Mouse (Mus musculus): ENCODE results near the gene Zfp628.
"Not testable (repeated sequence)": the region's sequence is repeated elsewhere in the genome, so short reads cannot be mapped to it uniquely, and the experiment has no call there.

Gene Zfp628

DNA sequence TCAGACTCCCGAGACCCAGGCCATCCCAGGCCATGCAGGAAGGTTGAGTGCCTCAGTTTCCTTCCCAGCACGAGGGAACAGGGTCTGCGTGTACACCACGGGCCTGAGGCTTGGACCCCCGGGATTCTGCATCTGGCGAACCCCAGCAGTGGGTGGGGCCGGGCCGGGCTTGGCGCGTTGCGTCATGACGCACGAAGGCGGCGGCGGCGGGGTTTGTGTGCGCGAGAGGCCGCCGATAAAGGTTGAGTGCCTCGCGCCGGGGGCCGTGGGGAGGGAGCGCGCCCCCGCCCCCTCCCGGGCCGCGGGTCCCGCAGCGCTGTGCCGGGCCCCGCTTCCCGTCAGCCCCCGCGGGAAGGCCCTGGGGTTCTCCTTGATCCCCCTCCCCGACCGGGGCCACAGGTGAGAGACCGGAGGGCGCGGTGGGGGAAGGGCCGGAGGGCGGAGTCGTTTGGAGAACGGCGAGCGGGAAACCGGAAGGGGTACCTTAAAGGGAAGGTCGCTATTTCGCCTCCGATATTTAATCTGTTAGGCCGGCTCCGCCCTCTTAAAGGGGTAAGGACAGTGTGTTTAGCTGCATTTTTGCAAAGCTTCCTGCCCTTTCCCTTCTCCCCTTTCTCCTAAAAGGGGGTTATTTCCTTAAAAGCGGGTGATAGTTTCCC, at the start of gene Zfp628:
TSS of gene Zfp628 (plus strand) at position 211 of the 659 bp plus-strand sequence.
- DNase-seq (ENCODE audit: low spot score) = peak; percentile 89

- DNase-seq (ENCODE audit: low spot score) = peak; percentile 91
Observed at GRCm38 (mm10) chr7:4865579-4866493, 49.2 kb upstream of the Zfp628 start.

GRCm38 (mm10) chr7:4866631-4867180, 48.3 kb upstream of the Zfp628 start:
- DNase-seq (ENCODE audit: low spot score) = no peak

DNA sequence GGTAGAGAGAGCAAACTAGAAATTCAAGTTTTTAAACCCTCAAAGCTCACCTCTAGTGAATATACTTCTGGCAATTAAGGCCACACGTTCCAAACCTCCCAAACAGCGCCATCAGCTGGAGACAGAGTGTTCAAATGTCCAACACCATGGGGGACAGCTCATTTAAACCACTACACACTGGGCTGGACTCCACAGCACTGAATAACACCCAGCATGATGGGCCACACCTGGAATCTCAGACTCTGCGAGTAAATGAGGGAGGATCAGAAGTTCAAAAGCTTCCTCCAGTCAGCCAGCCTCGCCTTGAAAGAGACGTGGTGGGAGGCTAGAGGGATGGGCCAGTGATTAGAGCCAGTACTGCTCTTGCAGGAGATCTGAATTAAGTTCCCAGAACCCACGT, 44.9 kb upstream of the Zfp628 start, which contains the start of gene Isoc2b:
TSS of gene Isoc2b (minus strand) at position 126 of the 400 bp plus-strand sequence.
- no peak for DNase-seq (ENCODE audit: low spot score)

- peak; percentile 83 for DNase-seq (ENCODE audit: low spot score)
Observed at GRCm38 (mm10) chr7:4876753-4877221, 38.2 kb upstream of the Zfp628 start, which contains the start of gene Isoc2a. Gene Isoc2a (plus strand): TSS chr7:4877153.

- no peak for DNase-seq (ENCODE audit: low spot score)
Observed at GRCm38 (mm10) chr7:4877226-4877625, 37.8 kb upstream of the Zfp628 start.

DNA sequence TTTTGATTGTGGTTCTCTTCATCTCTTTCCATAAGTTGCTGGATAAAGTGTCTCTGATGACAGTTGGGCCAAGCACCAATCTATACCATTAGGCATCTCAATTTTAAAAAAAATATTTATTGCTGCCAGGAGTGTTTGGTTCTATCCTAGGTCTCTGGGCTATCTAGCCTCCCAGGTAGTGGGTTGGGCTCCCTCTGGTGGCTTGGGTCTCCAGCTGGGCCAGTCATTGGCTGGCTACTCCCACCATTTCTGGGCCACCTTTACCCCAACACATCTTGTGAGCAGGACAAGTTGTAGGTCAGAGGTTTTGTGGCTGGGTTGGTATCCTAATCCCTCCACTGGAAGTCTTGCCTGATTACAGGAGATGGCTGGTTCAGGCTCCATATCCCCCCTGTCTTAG, 36.8 kb upstream of the Zfp628 start:
- no peak for DNase-seq (ENCODE audit: low spot score)

- not testable (repeated sequence) for DNase-seq (ENCODE audit: low spot score)
Observed at GRCm38 (mm10) chr7:4879036-4879435, 36.0 kb upstream of the Zfp628 start.

- no peak for DNase-seq (ENCODE audit: low spot score)
Observed at GRCm38 (mm10) chr7:4886680-4887079, 28.3 kb upstream of the Zfp628 start.

DNA sequence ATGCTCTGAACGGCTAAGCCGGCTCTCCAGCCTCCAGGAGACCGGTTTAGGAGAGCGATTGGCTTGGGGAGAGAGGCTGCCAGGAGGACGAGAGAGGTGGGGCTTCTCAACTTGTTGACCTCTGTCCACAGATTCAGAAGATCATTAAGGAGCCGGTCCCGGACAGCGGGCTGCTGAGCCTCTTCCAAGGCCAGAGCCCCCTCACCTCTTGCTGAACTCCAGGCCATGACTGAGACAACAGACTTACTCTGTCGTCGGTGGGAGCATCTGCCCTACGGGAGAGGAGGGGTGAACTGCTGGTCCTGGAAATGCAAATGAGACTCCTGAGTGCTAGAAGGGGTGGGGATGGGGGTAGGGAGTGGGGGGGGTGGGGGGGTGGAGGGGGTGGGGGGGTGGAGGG, 19.8 kb upstream of the Zfp628 start:
- DNase-seq (ENCODE audit: low spot score) = no peak

GRCm38 (mm10) chr7:4898851-4899648, 16.0 kb upstream of the Zfp628 start:
- no peak for DNase-seq (ENCODE audit: low spot score)

- no peak for DNase-seq (ENCODE audit: low spot score)
Observed at GRCm38 (mm10) chr7:4899649-4900522, 15.1 kb upstream of the Zfp628 start.

GRCm38 (mm10) chr7:4900523-4900851, 14.5 kb upstream of the Zfp628 start:
- no peak for DNase-seq (ENCODE audit: low spot score)

- peak; percentile 40 for DNase-seq (ENCODE audit: low spot score)
Observed at GRCm38 (mm10) chr7:4901171-4901570, 13.8 kb upstream of the Zfp628 start.

DNA sequence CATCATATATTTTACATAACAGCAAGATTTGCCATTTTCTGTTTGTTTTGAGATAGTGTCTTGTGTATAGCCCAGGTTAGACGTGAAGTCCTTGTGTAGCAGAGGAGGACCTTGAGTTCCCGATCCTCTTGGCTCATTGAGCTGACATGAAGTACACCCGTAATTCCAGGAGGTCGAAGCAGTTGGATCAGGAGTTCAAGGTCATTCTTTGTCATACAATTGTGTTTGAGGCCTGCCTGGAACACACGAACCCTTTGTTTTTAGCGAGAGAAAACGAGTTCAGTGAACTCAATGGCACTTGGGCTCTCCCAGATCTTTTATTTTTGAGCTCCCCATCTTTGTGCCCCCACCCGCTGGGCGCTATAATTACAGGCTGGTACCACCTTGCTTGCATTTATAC, 12.6 kb upstream of the Zfp628 start:
- DNase-seq (ENCODE audit: low spot score) = no peak

GRCm38 (mm10) chr7:4906466-4906950, 8.5 kb upstream of the Zfp628 start, which contains the start of gene Gm36210:
Gene Gm36210 (minus strand): TSS chr7:4906516.
- DNase-seq (ENCODE audit: low spot score) = no peak

DNA sequence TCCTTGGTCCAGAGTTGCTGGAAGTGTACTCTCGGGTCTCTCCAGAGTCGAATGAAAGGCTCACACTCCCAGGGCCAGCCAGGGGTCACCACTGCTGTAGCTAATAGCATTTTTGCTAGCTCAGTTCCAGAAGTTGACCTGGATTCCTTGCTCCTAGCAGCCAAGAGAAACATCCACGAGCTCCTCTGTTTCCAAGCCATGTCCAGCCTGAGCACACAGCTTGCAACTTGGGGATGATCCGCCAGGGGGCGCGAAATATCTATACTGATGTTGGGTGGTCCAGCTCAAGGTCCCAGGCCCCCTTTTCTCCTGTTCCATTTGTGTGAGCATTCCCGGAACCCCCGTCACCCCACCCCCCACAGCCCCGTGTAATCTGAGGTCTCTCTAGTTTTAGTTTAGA, 3.5 kb upstream of the Zfp628 start:
- no peak for DNase-seq (ENCODE audit: low spot score)

GRCm38 (mm10) chr7:4912248-4912647, 2.8 kb upstream of the Zfp628 start:
- no peak for DNase-seq (ENCODE audit: low spot score)

- peak; percentile 31 for DNase-seq (ENCODE audit: low spot score)
Observed at GRCm38 (mm10) chr7:4915669-4916416, 826 bp downstream of the Zfp628 start.

- DNase-seq (ENCODE audit: low spot score) = no peak
Observed at GRCm38 (mm10) chr7:4917494-4917893, 2.5 kb downstream of the Zfp628 start.

All from spleen, adult 12 weeks (tissue).